Mouse (Mus musculus): ENCODE results near the gene Vstm2b. TPM values are rescaled to one million over a fixed set of nuclear protein-coding genes. Genes with fewer than 3 reads are reported as not detected.

Gene Vstm2b
- polyA plus RNA-seq (2015; fragmentation: Nextera tagmentation; extraction: Ambion mirVana): 0.23 TPM in 2 replicates

DNA sequence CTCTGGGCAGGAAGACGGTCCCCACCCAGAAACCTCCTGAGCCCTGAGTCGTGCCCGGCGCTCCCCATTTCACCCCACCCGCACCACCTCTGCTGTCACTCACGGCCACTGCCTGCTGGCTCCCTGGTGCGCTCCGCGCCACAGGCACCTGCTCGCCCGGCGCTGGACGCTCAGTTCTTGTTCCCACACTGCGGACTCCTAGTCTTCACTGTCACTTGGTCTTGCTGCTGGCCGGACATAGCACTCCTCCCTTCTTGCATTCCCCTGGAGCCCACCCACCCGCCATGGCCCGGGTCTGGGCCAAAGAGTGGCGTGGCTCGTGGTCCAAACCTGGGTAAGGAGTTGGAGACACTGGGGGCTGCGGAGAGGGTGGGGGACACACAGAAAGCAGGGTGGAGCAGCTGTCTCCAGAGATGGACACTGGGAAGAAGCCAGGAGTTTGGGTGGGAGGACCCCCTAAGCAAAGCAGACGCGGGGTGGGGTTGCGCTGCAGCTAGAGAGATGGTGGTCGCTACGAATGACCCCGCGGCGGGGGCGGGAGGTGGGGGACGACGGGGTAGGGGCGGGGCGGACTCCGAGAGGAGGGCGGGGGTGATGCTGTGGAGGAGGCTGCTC is at the start of gene Vstm2b:
Gene Vstm2b (plus strand): TSS at position 233 of the 615 bp plus-strand sequence.
- WGBS: 2% methylated on average over 35 of the region's 35 CpGs
- H3K9me3 ChIP-seq: no peaks in the 10 kb centered on the region
- H3K4me2 ChIP-seq: peak within 1 kb of the TSS; percentile 87
- H3K36me3 ChIP-seq: no peaks in the 10 kb centered on the region
- peak within 1 kb of the TSS; percentile 70 for H3K9ac ChIP-seq
- H3K4me3 ChIP-seq: peak within 1 kb of the TSS; percentile 56
- H3K27ac ChIP-seq (replicated peaks): no peak within 1 kb of the TSS
- peaks cover 93% of the 10 kb centered on the region for H3K27me3 ChIP-seq (replicated peaks)
- ATAC-seq (ENCODE audit: extremely low read depth, insufficient number of reproducible peaks, low FRiP score, low TSS enrichment): no peak
- H3K4me1 ChIP-seq: peaks cover 25% of the 10 kb centered on the region

DNA sequence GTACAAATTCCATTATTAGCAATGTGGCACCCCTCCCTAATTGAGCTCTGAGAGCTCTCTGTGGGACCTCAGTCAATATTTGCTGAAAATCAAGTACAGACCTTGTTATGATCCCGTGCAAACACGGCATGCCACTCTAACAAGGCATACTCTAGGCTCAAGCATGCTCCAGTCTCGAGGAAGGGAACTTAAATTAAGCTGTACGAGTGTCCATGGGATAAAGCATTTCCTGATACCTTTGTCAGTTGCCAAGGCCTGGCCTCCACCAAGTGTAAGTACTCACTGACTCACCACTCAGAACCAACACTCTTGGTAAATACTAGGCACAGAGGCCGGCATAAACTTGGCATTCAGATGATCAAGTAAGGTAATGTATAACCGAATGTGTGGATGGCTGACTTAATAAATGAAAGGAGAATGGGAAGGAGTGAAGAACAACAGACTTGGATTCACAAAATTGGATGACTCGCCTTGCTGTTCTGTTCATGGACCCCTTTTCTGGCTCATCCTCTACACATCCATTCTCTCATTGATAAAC is 42.0 kb upstream of the Vstm2b start:
- Histone ChIP-seq H3K4me2 (no peak overlapping the region), H3K27me3 (replicated peaks) (no peaks in the 10 kb centered on the region), H3K36me3 (no peaks in the 10 kb centered on the region), H3K9me3 (no peaks in the 10 kb centered on the region), H3K27ac (replicated peaks) (no peak overlapping the region), H3K9ac (no peak overlapping the region), H3K4me3 (no peak overlapping the region), H3K4me1 (no peaks in the 10 kb centered on the region)
- WGBS: 75% methylated on average over 7 of the region's 7 CpGs
- ATAC-seq (ENCODE audit: extremely low read depth, insufficient number of reproducible peaks, low FRiP score, low TSS enrichment): no peak

DNA sequence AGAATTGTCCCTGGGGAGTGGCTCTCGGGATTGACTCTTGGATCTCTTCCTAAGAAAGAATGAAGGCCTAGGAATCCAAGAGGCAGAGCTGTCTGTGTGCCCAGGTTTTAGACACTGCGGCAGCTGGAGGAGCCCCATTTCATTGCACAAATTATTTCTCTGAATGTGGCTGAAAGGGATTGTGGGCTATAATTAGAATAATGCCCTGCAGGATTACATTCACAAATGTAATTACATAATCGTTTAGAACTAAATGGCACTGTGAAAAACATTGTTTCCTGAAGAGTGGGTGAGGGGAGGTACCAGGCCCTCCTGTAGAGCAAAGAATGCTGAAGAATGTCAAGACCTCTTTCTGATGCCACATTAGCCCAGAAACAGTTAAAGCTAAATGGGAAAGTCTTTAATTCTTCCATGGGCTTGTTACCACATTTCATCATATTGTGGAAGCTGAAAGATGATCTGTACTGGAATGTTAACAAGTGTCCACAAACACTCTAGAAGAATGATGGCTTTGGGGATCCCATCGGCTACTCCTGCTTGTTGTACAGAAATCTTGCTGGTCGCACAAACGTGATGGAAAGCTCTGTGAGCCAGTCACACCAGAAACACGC is 24.6 kb upstream of the Vstm2b start:
- Histone ChIP-seq H3K36me3 (no peaks in the 10 kb centered on the region), H3K9me3 (no peaks in the 10 kb centered on the region), H3K4me1 (no peaks in the 10 kb centered on the region), H3K27me3 (replicated peaks) (no peaks in the 10 kb centered on the region), H3K4me3 (no peak overlapping the region), H3K9ac (no peak overlapping the region), H3K4me2 (no peak overlapping the region), H3K27ac (replicated peaks) (no peak overlapping the region)
- 62% methylated on average over 7 of the region's 7 CpGs for whole genome bisulfite sequencing
- no peak for ATAC-seq (ENCODE audit: extremely low read depth, insufficient number of reproducible peaks, low FRiP score, low TSS enrichment)

DNA sequence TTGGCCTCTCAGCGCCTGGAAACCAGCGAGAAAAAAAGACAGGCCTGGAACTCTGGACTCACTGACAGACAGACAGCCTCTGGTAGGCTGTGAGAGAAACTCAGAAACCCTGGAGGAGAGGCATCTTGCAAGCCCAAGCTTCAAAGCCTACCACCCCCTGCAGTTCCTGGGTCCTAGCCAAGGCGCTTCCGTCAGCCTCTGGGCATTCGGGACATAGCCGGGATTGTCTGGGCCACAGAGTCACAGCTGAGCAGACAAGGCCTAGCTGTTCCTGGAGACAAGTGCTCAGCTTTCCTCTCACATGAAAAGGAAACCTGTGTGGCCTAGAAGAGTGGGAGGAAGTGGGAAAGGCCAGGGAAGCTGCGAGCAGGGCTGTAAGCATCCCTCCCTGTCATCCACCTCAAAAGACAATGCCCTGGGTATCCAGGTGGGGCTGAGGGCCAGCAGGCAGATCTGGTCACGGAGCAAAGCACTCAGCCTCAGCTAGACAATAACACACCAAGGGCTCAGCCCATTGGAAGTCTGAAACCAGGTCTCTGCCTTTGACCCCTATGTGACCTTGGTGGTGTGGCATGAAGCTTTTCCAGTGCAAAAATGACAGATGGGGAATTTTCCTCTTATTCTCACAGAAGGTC is 13.2 kb upstream of the Vstm2b start:
- no peak overlapping the region for H3K4me2 ChIP-seq
- 52% methylated on average over 8 of the region's 8 CpGs for WGBS
- H3K9ac ChIP-seq: no peak overlapping the region
- no peaks in the 10 kb centered on the region for H3K36me3 ChIP-seq
- no peak overlapping the region for H3K4me3 ChIP-seq
- no peaks in the 10 kb centered on the region for H3K9me3 ChIP-seq
- H3K4me1 ChIP-seq: no peaks in the 10 kb centered on the region
- H3K27ac ChIP-seq (replicated peaks): no peak overlapping the region
- no peak for ATAC-seq (ENCODE audit: extremely low read depth, insufficient number of reproducible peaks, low FRiP score, low TSS enrichment)
- no peaks in the 10 kb centered on the region for H3K27me3 ChIP-seq (replicated peaks)

DNA sequence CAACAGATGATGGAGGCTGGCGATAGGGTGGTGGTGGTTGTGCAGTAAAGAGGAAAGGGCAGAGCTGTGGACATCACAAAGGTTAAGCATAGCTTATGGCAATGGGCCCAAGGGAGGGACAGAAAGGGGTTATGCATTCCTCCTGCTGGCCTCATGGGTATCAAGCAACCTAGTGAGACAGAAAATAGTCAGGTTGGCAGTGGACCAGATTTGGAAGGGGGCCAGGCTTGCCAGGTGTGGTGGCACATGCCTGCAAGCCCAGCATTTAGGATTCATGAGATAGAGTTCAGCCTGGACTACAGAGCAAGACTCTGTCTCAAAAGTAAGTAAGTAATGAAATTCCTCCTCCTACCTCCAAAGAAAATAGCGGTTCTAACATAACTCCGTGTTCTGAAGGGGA is 9.8 kb upstream of the Vstm2b start:
- H3K27me3 ChIP-seq (replicated peaks): no peaks in the 10 kb centered on the region; the same call in 1 of the 2 replicates
- no peaks in the 10 kb centered on the region for H3K36me3 ChIP-seq
- no peak overlapping the region for H3K4me3 ChIP-seq
- H3K4me1 ChIP-seq: no peaks in the 10 kb centered on the region
- WGBS: 65% methylated on average over 3 of the region's 3 CpGs
- H3K9ac ChIP-seq: no peak overlapping the region
- ATAC-seq (ENCODE audit: extremely low read depth, insufficient number of reproducible peaks, low FRiP score, low TSS enrichment): no peak
- H3K27ac ChIP-seq (replicated peaks): no peak overlapping the region
- H3K4me2 ChIP-seq: no peak overlapping the region
- H3K9me3 ChIP-seq: no peaks in the 10 kb centered on the region

DNA sequence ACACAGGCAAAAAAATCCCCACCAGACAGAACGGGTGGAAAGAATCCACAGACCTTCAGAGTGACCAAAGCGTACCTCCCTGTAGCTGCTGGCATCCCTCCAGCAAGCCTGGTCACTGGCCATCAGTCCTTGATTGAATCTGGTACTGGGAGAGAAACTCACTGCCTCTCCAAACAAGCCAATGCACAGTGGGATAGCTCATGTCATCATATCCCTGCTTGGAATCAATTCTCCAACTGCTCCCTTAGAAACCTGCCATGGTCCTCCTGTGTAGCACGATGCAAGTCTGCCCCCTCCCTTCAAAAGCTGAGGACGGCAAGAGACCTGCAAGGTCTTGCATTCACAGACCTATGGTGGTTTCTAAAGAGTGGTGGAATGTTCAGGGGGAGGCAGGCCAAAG is 1.2 kb upstream of the Vstm2b start:
- no peak for ATAC-seq (ENCODE audit: extremely low read depth, insufficient number of reproducible peaks, low FRiP score, low TSS enrichment)
- no peaks in the 10 kb centered on the region for H3K36me3 ChIP-seq
- no peak overlapping the region for H3K4me3 ChIP-seq
- 52% methylated on average over 4 of the region's 4 CpGs for WGBS
- H3K4me2 ChIP-seq: no peak overlapping the region
- H3K27ac ChIP-seq (replicated peaks): no peak overlapping the region
- peaks cover 81% of the 10 kb centered on the region for H3K27me3 ChIP-seq (replicated peaks)
- H3K9me3 ChIP-seq: no peaks in the 10 kb centered on the region
- no peak overlapping the region for H3K9ac ChIP-seq
- H3K4me1 ChIP-seq: peaks cover 19% of the 10 kb centered on the region

DNA sequence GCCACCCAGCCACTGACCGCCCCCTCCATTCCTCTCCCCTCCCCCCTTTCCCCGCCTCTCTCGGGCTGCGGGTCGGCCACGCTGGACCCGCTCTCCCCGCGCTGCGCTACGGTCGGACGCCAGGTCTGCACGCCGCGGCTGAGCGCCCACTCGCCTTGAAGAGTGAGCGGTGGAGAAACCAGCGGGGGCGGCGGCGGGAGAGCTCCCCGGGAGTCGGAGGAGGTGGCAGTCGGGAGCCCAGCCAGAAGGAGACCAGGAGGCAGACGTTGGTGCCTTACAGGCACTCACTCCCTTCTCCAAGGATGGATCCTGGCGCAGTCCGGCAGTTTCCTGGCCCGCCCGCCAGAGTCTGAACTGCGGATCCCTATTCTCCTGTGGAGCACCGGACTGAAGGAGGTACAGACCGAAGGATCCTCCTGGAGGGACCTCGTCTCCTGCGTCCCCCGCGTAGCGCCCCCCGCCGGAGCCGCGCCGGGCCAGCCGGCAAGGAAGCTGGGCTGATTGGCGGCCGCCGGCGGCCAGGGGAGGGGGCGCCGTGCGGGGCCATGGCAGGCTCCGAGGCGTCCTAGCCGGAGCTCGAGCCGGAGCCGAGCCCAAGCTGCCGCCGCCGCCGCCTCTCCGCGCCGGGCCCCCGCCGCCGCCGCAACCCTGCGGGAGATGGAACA is 715 bp downstream of the Vstm2b start:
- under 1% methylated on average over 64 of the region's 70 CpGs for WGBS
- Histone ChIP-seq H3K4me2 (peak overlapping the region; percentile 87), H3K4me3 (peak overlapping the region; percentile 56), H3K27me3 (replicated peaks) (peaks cover 99% of the 10 kb centered on the region), H3K4me1 (peaks cover 25% of the 10 kb centered on the region), H3K9me3 (no peaks in the 10 kb centered on the region), H3K9ac (peak overlapping the region; percentile 70), H3K36me3 (no peaks in the 10 kb centered on the region), H3K27ac (replicated peaks) (no peak overlapping the region)
- no peak for ATAC-seq (ENCODE audit: extremely low read depth, insufficient number of reproducible peaks, low FRiP score, low TSS enrichment)

DNA sequence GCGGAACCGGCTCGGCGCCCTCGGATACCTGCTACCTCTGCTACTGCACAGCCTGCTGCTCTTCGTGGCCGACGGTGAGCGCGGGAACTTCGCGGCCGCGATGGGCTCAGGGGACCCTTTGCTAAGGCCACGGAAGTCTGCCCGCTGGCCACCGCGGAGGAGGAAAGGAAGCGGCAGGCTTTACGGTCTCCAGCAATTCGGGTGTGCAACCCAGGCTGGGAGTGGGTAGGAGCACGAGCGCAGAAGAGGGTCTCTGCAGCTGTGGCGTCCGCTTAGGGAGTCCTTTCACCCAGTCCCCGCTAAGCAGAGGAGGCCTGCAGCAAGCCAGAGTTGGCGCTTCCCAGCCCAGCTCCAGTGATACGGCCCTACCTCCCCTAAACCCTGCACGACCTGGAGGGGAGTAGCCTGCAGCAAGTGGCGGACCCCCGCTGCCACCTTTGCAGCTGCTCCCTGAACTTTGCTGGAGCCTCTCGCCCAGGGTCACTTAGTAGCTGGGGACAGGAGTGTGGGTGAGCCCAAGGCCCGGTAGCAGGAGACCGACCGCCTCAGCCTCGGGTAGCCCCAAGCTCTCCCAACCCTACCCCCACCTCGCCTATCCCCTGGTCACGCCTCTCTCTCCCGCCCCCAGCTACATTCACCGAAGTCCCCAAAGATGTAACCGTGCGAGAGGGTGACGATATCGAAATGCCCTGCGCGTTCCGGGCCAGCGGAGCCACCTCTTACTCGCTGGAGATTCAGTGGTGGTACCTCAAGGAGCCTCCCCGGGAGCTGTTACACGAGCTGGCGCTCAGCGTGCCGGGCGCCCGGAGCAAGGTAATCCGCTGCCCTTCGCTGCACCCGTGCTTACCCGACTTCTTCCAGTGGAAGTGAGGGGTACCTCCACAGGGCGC is 1.5 kb downstream of the Vstm2b start:
- H3K27ac ChIP-seq (replicated peaks): no peak overlapping the region
- peaks cover 25% of the 10 kb centered on the region for H3K4me1 ChIP-seq
- ATAC-seq (ENCODE audit: extremely low read depth, insufficient number of reproducible peaks, low FRiP score, low TSS enrichment): no peak
- peak overlapping the region; percentile 70 for H3K9ac ChIP-seq
- peak overlapping the region; percentile 56 for H3K4me3 ChIP-seq
- no peaks in the 10 kb centered on the region for H3K36me3 ChIP-seq
- H3K4me2 ChIP-seq: peak overlapping the region; percentile 87
- H3K9me3 ChIP-seq: no peaks in the 10 kb centered on the region
- H3K27me3 ChIP-seq (replicated peaks): peaks cover 98% of the 10 kb centered on the region
- WGBS: under 1% methylated on average over 61 of the region's 61 CpGs

DNA sequence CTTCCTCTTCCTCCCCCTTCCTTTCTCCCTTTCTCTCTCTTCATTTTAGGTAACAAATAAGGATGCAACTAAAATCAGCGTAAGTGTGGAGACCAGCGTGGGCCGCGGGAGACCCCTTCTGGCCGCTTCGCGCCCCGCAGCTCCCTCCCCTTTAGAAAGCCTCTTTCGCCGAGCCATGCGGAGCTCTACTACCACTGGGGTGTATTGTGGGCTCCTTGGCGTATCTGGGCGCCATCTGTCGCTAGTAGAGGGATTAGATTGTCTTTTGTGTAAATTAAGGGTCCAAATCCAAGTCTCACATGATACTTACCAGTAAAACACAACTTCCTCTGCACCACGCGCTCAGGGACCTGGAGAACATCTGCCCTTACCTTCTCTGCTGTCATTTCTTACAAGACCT is 3.1 kb downstream of the Vstm2b start:
- Histone ChIP-seq H3K4me1 (peaks cover 25% of the 10 kb centered on the region), H3K4me2 (peak overlapping the region; percentile 13; the same call in 1 of the 2 replicates), H3K36me3 (no peaks in the 10 kb centered on the region), H3K27me3 (replicated peaks) (peaks cover 90% of the 10 kb centered on the region), H3K4me3 (no peak overlapping the region), H3K9ac (no peak overlapping the region), H3K9me3 (no peaks in the 10 kb centered on the region), H3K27ac (replicated peaks) (no peak overlapping the region)
- ATAC-seq (ENCODE audit: extremely low read depth, insufficient number of reproducible peaks, low FRiP score, low TSS enrichment): no peak
- 3% methylated on average over 16 of the region's 16 CpGs for WGBS

DNA sequence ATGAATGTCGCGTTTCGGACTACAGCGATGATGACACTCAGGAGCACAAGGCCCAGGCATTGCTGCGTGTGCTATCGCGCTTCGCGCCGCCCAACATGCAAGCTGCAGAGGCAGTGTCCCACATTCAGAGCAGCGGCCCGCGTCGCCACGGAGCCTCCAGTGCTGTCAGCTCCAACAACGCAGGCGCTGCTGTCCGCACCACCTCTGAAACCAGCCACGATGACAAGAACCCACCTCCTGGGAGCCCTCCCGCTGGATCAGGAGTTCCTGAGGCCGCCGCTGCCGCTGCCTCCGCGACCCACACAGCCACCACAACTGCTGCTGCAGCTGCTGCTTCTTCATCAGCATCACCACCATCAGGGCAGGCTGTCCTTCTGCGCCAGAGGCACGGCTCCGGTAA is 4.4 kb downstream of the Vstm2b start:
- no peak overlapping the region for H3K27ac ChIP-seq (replicated peaks)
- H3K9ac ChIP-seq: peak overlapping the region; percentile 50; the same call in 1 of the 2 replicates
- ATAC-seq (ENCODE audit: extremely low read depth, insufficient number of reproducible peaks, low FRiP score, low TSS enrichment): no peak
- peaks cover 25% of the 10 kb centered on the region for H3K4me1 ChIP-seq
- peaks cover 82% of the 10 kb centered on the region for H3K27me3 ChIP-seq (replicated peaks)
- 12% methylated on average over 28 of the region's 28 CpGs for WGBS
- no peaks in the 10 kb centered on the region for H3K36me3 ChIP-seq
- peak overlapping the region; percentile 51 for H3K4me2 ChIP-seq
- no peaks in the 10 kb centered on the region for H3K9me3 ChIP-seq
- peak overlapping the region; percentile 24 for H3K4me3 ChIP-seq
